Mouse (Mus musculus) heart, postnatal 0 days (tissue): ENCODE measurements around the gene Fam89b. TPM values are rescaled to one million over a fixed set of nuclear protein-coding genes. Genes with fewer than 3 reads are reported as not detected.
A peak's percentile ranks its signal among the peaks of the same experiment; 100 is the strongest.

Experiments used
- ATAC-seq: fragments of 200-750 bp; cut with Nextera tagmentation; 2 replicates; pipeline ENCODE4 v1.8.0; 2017; ENCODE audit warnings: low read depth, moderate number of reproducible peaks, moderate library complexity; ENCODE audit not compliant: insufficient read depth
- DNase-seq: peaks from one replicate; pipeline ENCODE4 v3.0.0-alpha.2; 2016; ENCODE audit warnings: low spot score
- H3K27ac ChIP-seq: fragments of 300-500 bp; sonication (generic); 2 replicates; pipeline ENCODE4 v1.5.1; 2014; ENCODE audit warnings: low read depth, mild to moderate bottlenecking
- H3K27me3 ChIP-seq: fragments of 300-500 bp; sonication (generic); 2 replicates; pipeline ENCODE4 v1.6.1; 2014; ENCODE audit warnings: low read length, mixed read lengths; ENCODE audit not compliant: control insufficient read depth, insufficient read depth
- H3K36me3 ChIP-seq: fragments of 300-500 bp; sonication (generic); replicated peaks from 2 replicates; pipeline ENCODE4 v1.6.1; 2014; ENCODE audit warnings: low read length, mixed read lengths; ENCODE audit not compliant: control insufficient read depth, insufficient read depth
- H3K4me1 ChIP-seq: fragments of 300-500 bp; sonication (generic); 2 replicates; pipeline ENCODE4 v1.6.1; 2014; ENCODE audit warnings: antibody characterized with exemption; ENCODE audit not compliant: control insufficient read depth, insufficient read depth
- H3K4me2 ChIP-seq: fragments of 300-500 bp; sonication (generic); 2 replicates; pipeline ENCODE4 v1.6.1; 2014; ENCODE audit warnings: low read depth, mild to moderate bottlenecking, low read length, moderate library complexity
- H3K4me3 ChIP-seq: fragments of 300-500 bp; sonication (generic); 2 replicates; pipeline ENCODE4 v1.5.1; 2014; ENCODE audit warnings: low read depth, low read length
- H3K9ac ChIP-seq: fragments of 300-500 bp; sonication (generic); replicated peaks from 2 replicates; pipeline ENCODE4 v1.6.1; 2014; ENCODE audit warnings: low read depth, low read length, mixed read lengths
- H3K9me3 ChIP-seq: fragments of 300-500 bp; sonication (generic); replicated peaks from 2 replicates; pipeline ENCODE4 v1.6.1; 2016; ENCODE audit warnings: low read length; ENCODE audit not compliant: control insufficient read depth
- CTCF ChIP-seq: IDR thresholded peaks from 2 replicates; pipeline ENCODE4 v1.5.1; 2016; ENCODE audit warnings: antibody characterized with exemption, control low read depth, low read depth
- EP300 ChIP-seq: IDR thresholded peaks from 2 replicates; pipeline ENCODE4 v1.6.1; 2016; ENCODE audit warnings: antibody characterized with exemption, low read depth
- WGBS: fragments of 180-500 bp; shearing (Covaris S2); extraction: QIAGEN DNeasy Blood & Tissue Kit; methylation state at CpG from one replicate; pipeline ENCODE4 v1.1.7; 2014; 5-methylcytosine and 5-hydroxymethylcytosine counted together
- polyA plus RNA-seq: library from polyadenylated mRNA; unstranded; fragments of >200 nt; fragmentation: Nextera tagmentation; extraction: Ambion mirVana; gene quantifications from 2 replicates; pipeline ENCODE4 v1.2.1, GENCODE M21; 2015
- total RNA-seq: library from RNA; depleted of rRNA; stranded (reverse); fragments of >200 nt; gene quantifications from 2 replicates; pipeline ENCODE4 v1.2.3, GENCODE M21; 2014; ENCODE audit warnings: low replicate concordance

Gene Fam89b
- total and polyA plus RNA-seq, 2 experiments from 2014 or later = 76.6 to 118 TPM

DNA sequence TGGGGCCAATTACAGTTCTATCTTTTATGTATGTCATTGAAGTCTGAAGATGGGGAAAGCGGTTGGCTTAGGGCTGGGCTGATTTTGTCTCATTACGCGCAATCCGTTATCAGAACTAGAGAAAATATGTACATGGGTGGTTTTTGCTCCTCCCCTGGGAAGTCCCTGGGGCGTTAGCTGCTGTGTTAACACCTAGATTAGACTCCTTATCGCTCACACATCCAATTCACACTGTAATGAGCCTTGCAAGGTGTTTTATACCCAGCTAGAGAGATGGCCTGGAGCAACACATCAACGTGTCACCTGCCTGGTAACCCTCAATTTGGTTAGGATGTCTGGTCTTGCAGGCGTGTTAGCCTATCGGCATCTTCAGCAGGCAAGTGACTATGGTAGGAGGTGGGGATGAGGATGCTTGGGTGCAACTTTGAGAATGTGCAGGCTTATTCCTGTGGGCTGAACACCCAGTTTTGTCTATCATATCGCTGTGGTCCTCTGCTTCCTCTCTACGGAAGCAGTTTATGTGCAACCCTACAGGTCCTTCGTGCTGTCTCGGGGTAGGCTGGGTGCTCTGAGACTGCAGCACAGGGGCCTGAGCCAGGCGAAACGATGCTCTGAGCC, 2.4 kb downstream of the Fam89b start:
- Histone ChIP-seq H3K4me2 (peak overlapping the region; percentile 86), H3K27me3 (no peaks in the 10 kb centered on the region), H3K27ac (peak overlapping the region; percentile 95), H3K4me3 (peak overlapping the region; percentile 91), H3K36me3 (peaks cover 10% of the 10 kb centered on the region), H3K9ac (no peak overlapping the region), H3K4me1 (peaks cover 35% of the 10 kb centered on the region), H3K9me3 (no peaks in the 10 kb centered on the region)
- TF ChIP-seq CTCF (no peak), EP300 (no peak)
- ATAC-seq (no peak), DNase-seq (no peak)
- WGBS = 51% methylated on average over 15 of the region's 15 CpGs

GRCm38 (mm10) chr19:5725767-5726515, 3.5 kb downstream of the Fam89b start, which contains the start of gene Ehbp1l1:
Ehbp1l1 (minus strand) TSS chr19:5726317.
- TF ChIP-seq CTCF = no peak
- no peak; the same call in 1 of the 2 replicates for TF ChIP-seq EP300
- H3K4me1 ChIP-seq = peaks cover 31% of the 10 kb centered on the region

GRCm38 (mm10) chr19:5725029-5725707, 4.3 kb downstream of the Fam89b start:
- ATAC-seq (peak; percentile 84), DNase-seq (peak; percentile 90)
- Histone ChIP-seq H3K27me3 (no peaks in the 10 kb centered on the region), H3K9me3 (no peaks in the 10 kb centered on the region), H3K27ac (peak overlapping the region; percentile 95), H3K36me3 (peaks cover 29% of the 10 kb centered on the region), H3K4me3 (peak overlapping the region; percentile 65), H3K9ac (peak overlapping the region; percentile 85), H3K4me2 (peak overlapping the region; percentile 86), H3K4me1 (peaks cover 28% of the 10 kb centered on the region)
- peak; percentile 80 for TF ChIP-seq EP300
- no peak for TF ChIP-seq CTCF
- 9% methylated on average over 12 of the region's 12 CpGs for WGBS

More at GRCm38 (mm10) chr19:5725767-5726515, 3.5 kb downstream of the Fam89b start, which contains the start of gene Ehbp1l1:
- 1% methylated on average over 49 of the region's 49 CpGs for WGBS
- peak within 1 kb of the TSS; percentile 86 for H3K4me2 ChIP-seq
- peak; percentile 34 for ATAC-seq
- H3K27me3 ChIP-seq = no peaks in the 10 kb centered on the region
- DNase-seq = peak; percentile 64
- H3K9me3 ChIP-seq = no peaks in the 10 kb centered on the region
- H3K9ac ChIP-seq = peak within 1 kb of the TSS; percentile 85
- H3K4me3 ChIP-seq = peak within 1 kb of the TSS; percentile 65
- H3K36me3 ChIP-seq = peaks cover 21% of the 10 kb centered on the region
- peak within 1 kb of the TSS; percentile 95 for H3K27ac ChIP-seq

DNA sequence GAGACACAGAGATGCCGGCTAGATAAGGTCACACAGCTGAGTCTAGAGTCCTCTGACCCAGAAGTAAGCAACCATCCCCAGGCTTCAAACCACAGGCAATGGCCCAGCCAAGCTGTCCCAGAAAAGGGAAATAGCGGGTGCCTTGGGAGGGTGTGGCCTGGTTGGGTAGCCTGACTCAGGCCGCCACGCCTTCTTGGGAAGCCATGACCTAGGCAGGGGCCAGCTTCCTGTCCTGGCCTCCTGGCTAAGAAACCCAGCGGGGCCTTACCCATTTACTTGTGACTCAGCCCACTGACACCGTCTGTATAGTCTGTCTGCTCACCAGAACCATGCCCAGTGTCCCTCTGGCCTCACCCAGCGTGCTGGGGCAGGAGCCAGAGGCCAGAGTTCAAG, 4.9 kb downstream of the Fam89b start:
- peak overlapping the region; percentile 95 for H3K27ac ChIP-seq
- H3K4me2 ChIP-seq = peak overlapping the region; percentile 86
- H3K9me3 ChIP-seq = no peaks in the 10 kb centered on the region
- H3K27me3 ChIP-seq = no peaks in the 10 kb centered on the region
- peaks cover 28% of the 10 kb centered on the region for H3K4me1 ChIP-seq
- H3K4me3 ChIP-seq = peak overlapping the region; percentile 65
- WGBS = 12% methylated on average over 7 of the region's 7 CpGs
- TF ChIP-seq EP300 (no peak), CTCF (no peak)
- ATAC-seq = peak; percentile 28
- peaks cover 35% of the 10 kb centered on the region for H3K36me3 ChIP-seq
- DNase-seq = peak; percentile 63
- H3K9ac ChIP-seq = peak overlapping the region; percentile 85

DNA sequence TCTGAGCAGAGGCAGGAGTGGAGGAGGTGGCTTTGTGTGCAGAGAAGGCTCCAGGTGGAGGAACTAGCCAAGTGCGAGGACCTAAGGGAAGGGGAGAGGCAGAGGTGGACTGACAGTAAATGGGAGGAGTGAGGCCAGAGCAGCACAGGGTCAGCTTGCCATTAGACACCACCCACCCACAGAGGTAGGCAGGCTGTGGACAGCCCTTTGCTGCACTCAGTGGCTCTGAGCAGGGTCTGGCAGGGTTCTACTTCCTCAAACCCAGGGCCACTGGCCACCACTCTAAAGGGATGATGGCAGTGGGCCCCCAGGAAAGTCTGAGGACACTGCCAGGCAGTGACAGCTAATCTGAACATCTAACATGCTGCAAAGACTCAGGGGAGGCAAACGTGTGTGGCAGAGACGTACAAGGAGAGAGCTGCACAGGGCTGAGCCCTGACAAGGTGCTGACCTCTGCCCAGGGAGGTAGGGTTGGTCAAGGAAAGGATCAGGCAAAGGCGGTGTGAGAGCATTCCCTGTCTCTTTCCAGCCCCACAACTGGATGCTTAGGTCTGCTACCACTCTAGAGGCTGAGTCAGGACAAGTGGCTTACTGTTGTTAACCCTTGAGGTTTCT, 5.4 kb downstream of the Fam89b start:
- peak overlapping the region; percentile 65 for H3K4me3 ChIP-seq
- H3K27me3 ChIP-seq = no peaks in the 10 kb centered on the region
- H3K9ac ChIP-seq = peak overlapping the region; percentile 85
- peak overlapping the region; percentile 95 for H3K27ac ChIP-seq
- peaks cover 40% of the 10 kb centered on the region for H3K36me3 ChIP-seq
- TF ChIP-seq EP300 (no peak), CTCF (no peak)
- ATAC-seq (no peak), DNase-seq (no peak)
- 30% methylated on average over 4 of the region's 4 CpGs for WGBS
- H3K4me1 ChIP-seq = peaks cover 28% of the 10 kb centered on the region
- no peaks in the 10 kb centered on the region for H3K9me3 ChIP-seq
- peak overlapping the region; percentile 86 for H3K4me2 ChIP-seq
